Mouse (Mus musculus) liver, embryonic 14.5 days (tissue): ENCODE measurements around the gene Sgms2. TPM values are rescaled to one million over a fixed set of nuclear protein-coding genes. Genes with fewer than 3 reads are reported as not detected.
A peak's percentile ranks its signal among the peaks of the same experiment; 100 is the strongest.

Experiments used
- ATAC-seq: fragments of 200-750 bp; cut with Nextera tagmentation; 2 replicates; pipeline ENCODE4 v1.8.0; 2017; ENCODE audit warnings: moderate number of reproducible peaks, mild to moderate bottlenecking, moderate library complexity; ENCODE audit not compliant: insufficient read depth
- DNase-seq, 3 experiments: peaks; one replicate each; pipeline ENCODE4 v3.0.0-alpha.2; 2012 to 2013; ENCODE audit warnings: low read depth in 3 of 3, low spot score in 3 of 3
- H3K27ac ChIP-seq: fragments of 300-500 bp; sonication (generic); 2 replicates; pipeline ENCODE4 v1.5.1; 2014; ENCODE audit warnings: moderate library complexity, mild to moderate bottlenecking, control low read depth, inconsistent platforms
- H3K27me3 ChIP-seq: fragments of 300-500 bp; sonication (generic); 2 replicates; pipeline ENCODE4 v1.6.1; 2014; ENCODE audit warnings: mild to moderate bottlenecking, low read length, moderate library complexity; ENCODE audit not compliant: control insufficient read depth, insufficient read depth
- H3K36me3 ChIP-seq: fragments of 300-500 bp; sonication (generic); replicated peaks from 2 replicates; pipeline ENCODE4 v1.6.1; 2014; ENCODE audit warnings: low read depth; ENCODE audit not compliant: control insufficient read depth, insufficient read depth
- H3K4me1 ChIP-seq, 2 experiments: fragments of 200-500 bp in 1 of 2; fragments of 300-500 bp in 1 of 2; sonication (generic) in 1 of 2; replicated peaks; 2 replicates each; pipeline ENCODE4 v1.6.1; 2012 to 2014; ENCODE audit warnings: antibody characterized with exemption in 1 of 2, inconsistent platforms in 1 of 2, low read length in 1 of 2; ENCODE audit not compliant: control insufficient read depth in 2 of 2, insufficient read depth in 2 of 2
- H3K4me2 ChIP-seq: fragments of 300-500 bp; sonication (generic); 2 replicates; pipeline ENCODE4 v1.6.1; 2014; ENCODE audit warnings: low read depth, mild to moderate bottlenecking, control low read depth, moderate library complexity
- H3K4me3 ChIP-seq, 2 experiments: fragments of 200-500 bp in 1 of 2; fragments of 300-500 bp in 1 of 2; sonication (generic) in 1 of 2; 2 replicates each; pipeline ENCODE4 v1.5.1; 2012 to 2014; ENCODE audit warnings: low read depth in 2 of 2, low read length in 2 of 2, mild to moderate bottlenecking in 2 of 2, control low read depth in 1 of 2, inconsistent platforms in 1 of 2, moderate library complexity in 1 of 2; ENCODE audit not compliant: insufficient read depth in 1 of 2
- H3K9ac ChIP-seq: fragments of 300-500 bp; sonication (generic); replicated peaks from 2 replicates; pipeline ENCODE4 v1.6.1; 2014; ENCODE audit warnings: mild to moderate bottlenecking, control low read depth, moderate library complexity
- H3K9me3 ChIP-seq: fragments of 300-500 bp; sonication (generic); 2 replicates; pipeline ENCODE4 v1.6.1; 2016; ENCODE audit warnings: low read length, mixed read lengths; ENCODE audit not compliant: control insufficient read depth
- CTCF ChIP-seq: IDR thresholded peaks from 2 replicates; pipeline ENCODE4 v1.5.1; 2016; ENCODE audit warnings: antibody characterized with exemption, low read depth, control low read depth
- EP300 ChIP-seq: IDR thresholded peaks from 2 replicates; pipeline ENCODE4 v1.6.1; 2016; ENCODE audit warnings: antibody characterized with exemption, low read depth
- WGBS: fragments of 180-500 bp; shearing (Covaris S2); extraction: QIAGEN DNeasy Blood & Tissue Kit; methylation state at CpG from one replicate; pipeline ENCODE4 v1.1.7; 2014; ENCODE audit not compliant: insufficient replicate concordance; 5-methylcytosine and 5-hydroxymethylcytosine counted together
- polyA plus RNA-seq, 2 experiments: library from polyadenylated mRNA; depleted of rRNA in 1 of 2; stranded (reverse) in 1 of 2; unstranded in 1 of 2; fragments of >200 nt; fragmentation: Nextera tagmentation in 1 of 2; extraction: Ambion mirVana in 1 of 2; gene quantifications; 2 replicates each; pipeline versions ENCODE4 v1.2.1 to v1.2.3; 2012 to 2014

Sgms2 gene
- polyA plus RNA-seq, 2 experiments: 1.6 to 3.6 TPM

- 7% methylated on average over 6 of the region's 6 CpGs for WGBS
Observed at GRCm38 (mm10) chr3:131299908-131300307, 191.3 kb downstream of the Sgms2 start.

DNA sequence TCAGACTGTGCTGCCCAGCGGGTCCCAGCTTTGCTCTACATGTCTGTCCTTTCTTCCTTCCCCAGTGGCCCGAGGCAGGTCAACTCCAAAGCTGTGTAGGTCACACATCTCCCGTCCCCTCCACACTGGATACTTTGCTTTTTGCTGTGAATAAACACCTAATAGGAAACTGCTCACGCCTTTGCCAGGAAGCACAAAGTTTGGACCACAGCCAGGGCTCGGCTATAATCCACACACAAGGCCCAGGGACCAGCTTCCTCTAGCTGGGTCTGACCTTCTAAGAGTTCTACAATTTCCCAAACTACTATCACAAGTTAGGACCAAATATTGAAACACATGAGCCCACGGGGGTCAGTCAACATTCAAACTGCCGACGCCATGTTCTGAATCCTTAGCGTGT is 192.1 kb downstream of the Sgms2 start:
- DNase-seq: no peak
- Histone ChIP-seq H3K27me3 (no peaks in the 10 kb centered on the region), H3K27ac (no peak overlapping the region), H3K4me3 (no peak overlapping the region), H3K9ac (no peak overlapping the region), H3K9me3 (no peaks in the 10 kb centered on the region), H3K4me1 (0 out of 4 replicates have a peak, but pooled peaks cover 0 to 2% of the 10 kb centered on the region in 2 experiments), H3K4me2 (no peak overlapping the region), H3K36me3 (no peaks in the 10 kb centered on the region)
- TF ChIP-seq CTCF (no peak), EP300 (no peak)
- ATAC-seq: no peak
- 67% methylated on average over 9 of the region's 9 CpGs for WGBS

More at GRCm38 (mm10) chr3:131299908-131300307, 191.3 kb downstream of the Sgms2 start:
- Histone ChIP-seq H3K36me3 (no peaks in the 10 kb centered on the region), H3K9ac (no peak overlapping the region), H3K4me2 (no peak overlapping the region), H3K4me1 (0 out of 4 replicates have a peak, but pooled peaks cover 0 to 2% of the 10 kb centered on the region in 2 experiments), H3K27me3 (no peaks in the 10 kb centered on the region), H3K27ac (no peak overlapping the region), H3K9me3 (no peaks in the 10 kb centered on the region), H3K4me3 (no peak overlapping the region)
- TF ChIP-seq EP300: no peak
- TF ChIP-seq CTCF: peak; percentile 62
- peak in 1 of 3 experiments; percentile 35 for DNase-seq
- no peak for ATAC-seq

DNA sequence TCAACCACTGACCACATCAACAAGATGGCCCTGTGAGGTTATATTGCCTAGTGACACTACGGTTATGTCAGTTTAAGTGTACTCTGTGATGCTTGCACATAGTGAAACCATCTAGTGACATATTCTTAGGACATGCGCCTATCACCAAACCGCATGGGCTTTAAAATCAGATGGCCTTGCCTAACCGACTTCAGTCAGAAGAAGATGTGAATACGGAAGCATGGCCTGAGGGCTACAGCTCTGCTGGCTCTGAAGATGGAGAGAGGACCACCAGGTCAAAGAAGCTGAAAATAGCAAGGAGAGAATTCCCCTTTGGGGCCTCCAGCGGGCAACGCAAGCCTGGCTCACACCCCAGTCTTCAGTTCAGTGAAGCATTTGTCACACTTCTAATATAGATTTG is 194.3 kb downstream of the Sgms2 start:
- no peaks in the 10 kb centered on the region for H3K9me3 ChIP-seq
- no peaks in the 10 kb centered on the region for H3K36me3 ChIP-seq
- H3K27ac ChIP-seq: no peak overlapping the region
- H3K4me2 ChIP-seq: no peak overlapping the region
- H3K4me3 ChIP-seq: no peak overlapping the region
- WGBS: 78% methylated on average over 7 of the region's 7 CpGs
- no peak overlapping the region for H3K9ac ChIP-seq
- no peaks in the 10 kb centered on the region for H3K4me1 ChIP-seq
- ATAC-seq (no peak), DNase-seq (no peak)
- TF ChIP-seq EP300 (no peak), CTCF (no peak)
- no peaks in the 10 kb centered on the region for H3K27me3 ChIP-seq

DNA sequence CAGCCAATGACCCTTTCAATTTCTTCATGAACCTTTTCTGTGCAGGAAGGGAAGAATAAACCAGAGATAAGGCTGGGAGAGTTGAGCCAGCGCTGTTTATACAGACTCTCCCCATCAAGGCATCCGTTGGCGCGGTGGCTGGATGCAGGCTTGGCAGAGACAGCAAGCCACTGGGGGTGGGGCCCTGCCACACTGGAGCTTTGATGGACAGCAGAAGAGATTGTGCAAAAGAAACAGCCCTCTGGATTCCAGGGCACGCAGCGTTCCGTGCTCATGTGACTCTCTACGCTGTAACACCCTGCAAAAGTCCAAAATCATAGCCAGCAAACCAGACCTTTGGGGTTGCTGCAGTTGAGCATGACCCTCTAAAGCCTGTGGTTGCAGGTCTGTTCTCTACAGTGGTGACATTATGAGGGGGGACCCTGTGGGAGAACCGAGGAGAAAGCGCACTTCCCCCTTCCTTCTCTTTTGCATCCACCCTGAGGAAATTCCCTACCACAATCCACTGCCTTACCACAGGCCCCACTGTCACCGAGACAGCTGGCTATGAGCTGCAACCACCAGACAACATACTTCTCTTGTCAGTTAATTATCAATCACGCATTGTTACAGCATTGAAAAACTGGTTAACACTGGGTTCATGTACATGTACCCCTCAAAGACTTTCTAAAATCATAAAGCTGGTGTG is 195.6 kb downstream of the Sgms2 start:
- H3K27ac ChIP-seq: no peak overlapping the region
- 54% methylated on average over 12 of the region's 12 CpGs for WGBS

DNA sequence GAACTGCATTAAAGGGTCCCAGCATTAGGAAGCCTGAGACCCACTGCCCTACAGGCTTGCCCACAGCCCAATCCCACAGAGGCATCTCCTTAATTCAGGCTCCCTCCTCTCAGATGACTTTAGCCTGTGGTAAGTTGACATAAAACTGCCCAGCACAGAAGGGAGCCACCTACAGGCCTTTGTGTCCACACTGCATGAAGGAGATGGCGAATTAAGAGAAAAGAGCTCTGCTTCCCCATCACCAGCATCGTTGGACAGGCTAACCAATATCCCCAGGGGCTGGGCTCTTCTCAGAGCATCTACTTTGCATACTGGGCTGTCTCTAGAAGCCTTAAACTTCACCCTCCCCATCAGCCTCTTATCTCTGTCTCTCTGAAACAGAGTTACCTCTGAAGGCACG is 196.7 kb downstream of the Sgms2 start:
- ATAC-seq (no peak), DNase-seq (no peak)
- 34% methylated on average over 3 of the region's 3 CpGs for WGBS
- no peak overlapping the region for H3K4me3 ChIP-seq
- TF ChIP-seq CTCF (no peak), EP300 (no peak)
- no peak overlapping the region for H3K4me2 ChIP-seq
- no peaks in the 10 kb centered on the region for H3K36me3 ChIP-seq
- H3K27ac ChIP-seq: no peak overlapping the region
- no peaks in the 10 kb centered on the region for H3K27me3 ChIP-seq
- no peaks in the 10 kb centered on the region for H3K4me1 ChIP-seq
- no peaks in the 10 kb centered on the region for H3K9me3 ChIP-seq
- H3K9ac ChIP-seq: no peak overlapping the region

More for the DNA sequence above, 195.6 kb downstream of the Sgms2 start:
- Histone ChIP-seq H3K9me3 (no peaks in the 10 kb centered on the region), H3K27me3 (no peaks in the 10 kb centered on the region), H3K4me2 (no peak overlapping the region), H3K4me1 (no peaks in the 10 kb centered on the region), H3K36me3 (no peaks in the 10 kb centered on the region), H3K4me3 (no peak overlapping the region), H3K9ac (no peak overlapping the region)
- TF ChIP-seq EP300 (no peak), CTCF (no peak)
- DNase-seq (no peak), ATAC-seq (peak; percentile 35; the same call in 1 of the 2 replicates)
